Mouse (Mus musculus) 416B (cell line): ENCODE data around the gene Poln.

Experiments used
- DNase-seq: peaks from one replicate; pipeline ENCODE4 v3.0.0; 2011; ENCODE audit warnings: low read depth

Poln gene

GRCm38 (mm10) chr5:33994671-33995625 lies 174.3 kb downstream of the Poln start:
- DNase-seq = no peak

- no peak for DNase-seq
Measured at GRCm38 (mm10) chr5:33983309-33984121, 185.7 kb downstream of the Poln start, which contains the start of gene Gm1673. Gene Gm1673 (plus strand): TSS chr5:33983433.

- no peak for DNase-seq
Measured at GRCm38 (mm10) chr5:33982731-33983259, 186.5 kb downstream of the Poln start.

GRCm38 (mm10) chr5:33976267-33976666 lies 193.0 kb downstream of the Poln start:
- DNase-seq = no peak

- DNase-seq = no peak
Measured at GRCm38 (mm10) chr5:33974736-33975135, 194.5 kb downstream of the Poln start.

GRCm38 (mm10) chr5:33959382-33959781 lies 209.9 kb downstream of the Poln start:
- no peak for DNase-seq
